Mouse (Mus musculus) liver, embryonic 14.5 days (tissue): ENCODE measurements around the gene Ltc4s.

ENCODE experiments used
- CTCF ChIP-seq: IDR thresholded peaks from 2 replicates; pipeline ENCODE4 v1.5.1; 2016; ENCODE audit warnings: antibody characterized with exemption, low read depth, control low read depth
- EP300 ChIP-seq: IDR thresholded peaks from 2 replicates; pipeline ENCODE4 v1.6.1; 2016; ENCODE audit warnings: antibody characterized with exemption, low read depth

GRCm38 (mm10) chr11:50256615-50257014 lies 18.2 kb upstream of the Ltc4s start:
- no peak for TF ChIP-seq EP300
- no peak for TF ChIP-seq CTCF
